Mouse (Mus musculus) C2C12 (cell line): ENCODE results near the gene Tmem171. TPM values are rescaled to one million over a fixed set of nuclear protein-coding genes. Genes with fewer than 3 reads are reported as not detected.

Experiments used
- H3K27me3 ChIP-seq: one replicate; pipeline ENCODE4 v1.6.1; 2011; ENCODE audit not compliant: control insufficient read depth, insufficient read depth, insufficient read length
- H3K36me3 ChIP-seq: one replicate; pipeline ENCODE4 v1.6.1; 2011; ENCODE audit not compliant: control insufficient read depth, insufficient read depth
- H3K4me3 ChIP-seq: one replicate; pipeline ENCODE4 v1.5.1; 2011; ENCODE audit warnings: mild to moderate bottlenecking, control low read depth; ENCODE audit not compliant: poor library complexity, insufficient read depth, severe bottlenecking
- H3K79me2 ChIP-seq: one replicate; pipeline ENCODE4 v1.6.1; 2011; ENCODE audit not compliant: control insufficient read depth, insufficient read depth
- H3K79me3 ChIP-seq: one replicate; pipeline ENCODE4 v1.6.1; 2011; ENCODE audit warnings: low read depth, control low read depth
- H3ac ChIP-seq: one replicate; pipeline ENCODE3; 2011; ENCODE audit warnings: low read depth; ENCODE audit not compliant: control insufficient read depth, insufficient read length
- CEBPB ChIP-seq: IDR thresholded peaks from one replicate; pipeline ENCODE4 v1.6.1; 2011; ENCODE audit warnings: low read depth, mild to moderate bottlenecking, control low read depth, moderate library complexity
- CTCF ChIP-seq: IDR thresholded peaks from one replicate; pipeline ENCODE4 v1.5.1; 2011; ENCODE audit not compliant: control insufficient read depth, insufficient read depth, insufficient read length
- FOSL1 ChIP-seq: IDR thresholded peaks from one replicate; pipeline ENCODE4 v1.8.0; 2011; ENCODE audit warnings: mild to moderate bottlenecking, low read length; ENCODE audit not compliant: poor library complexity, insufficient read depth, severe bottlenecking
- MAX ChIP-seq: IDR thresholded peaks from one replicate; pipeline ENCODE4 v1.6.1; 2011; ENCODE audit warnings: mild to moderate bottlenecking, control low read depth
- MYOD1 ChIP-seq: IDR thresholded peaks from one replicate; pipeline ENCODE4 v1.6.1; 2011; ENCODE audit warnings: low read depth; ENCODE audit not compliant: control insufficient read depth, insufficient read length
- MYOG ChIP-seq: IDR thresholded peaks from one replicate; pipeline ENCODE4 v1.6.1; 2011; ENCODE audit not compliant: control insufficient read depth, insufficient read length; ENCODE audit errors: extremely low read depth
- USF1 ChIP-seq: IDR thresholded peaks from one replicate; pipeline ENCODE4 v1.6.1; 2011; ENCODE audit warnings: low read depth, mild to moderate bottlenecking, control low read depth, moderate library complexity
- polyA plus RNA-seq: library from polyadenylated mRNA; unstranded; fragments of >200 nt; fragmentation: generic; extraction: Trizol; gene quantifications from one replicate; pipeline ENCODE4 v1.2.1, GENCODE M21; 2012; ENCODE audit warnings: missing spikeins

Tmem171 gene
- polyA plus RNA-seq, 1 experiment, result 13.0 TPM

DNA sequence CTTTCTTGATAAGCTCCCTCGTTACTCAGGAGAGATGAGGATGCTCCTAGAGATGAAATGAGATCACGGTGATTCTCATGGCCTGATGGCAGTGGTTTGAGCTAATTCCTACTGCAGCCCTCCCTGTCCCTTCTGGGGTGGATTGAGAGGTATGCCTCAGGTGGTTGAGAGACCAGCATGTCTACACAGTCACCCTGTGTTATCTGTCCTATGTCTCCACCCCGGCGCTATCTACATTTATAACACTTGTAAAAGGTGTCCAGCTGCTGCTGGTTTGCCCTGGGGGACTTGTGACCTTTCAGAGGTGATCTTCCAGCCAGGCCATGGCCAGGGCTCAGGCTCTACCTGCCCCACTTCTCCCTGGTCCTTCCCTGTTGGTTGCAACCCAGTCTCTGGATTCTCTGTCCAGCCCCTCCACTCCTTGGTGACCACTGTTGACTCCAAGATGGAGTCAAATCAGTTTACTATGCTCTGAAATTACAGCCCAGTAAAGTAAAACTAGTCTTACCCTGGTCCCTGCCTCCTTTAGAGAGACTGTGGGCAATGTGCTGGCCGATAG lies 5.4 kb upstream of the Tmem171 start:
- Histone ChIP-seq H3K27me3 (no peaks in the 10 kb centered on the region), H3K79me3 (no peaks in the 10 kb centered on the region), H3ac (no peak overlapping the region), H3K4me3 (no peak overlapping the region), H3K36me3 (no peaks in the 10 kb centered on the region), H3K79me2 (no peaks in the 10 kb centered on the region)
- no peak for TF ChIP-seq USF1
- TF ChIP-seq CEBPB, result no peak
- no peak for TF ChIP-seq CTCF
- TF ChIP-seq MYOG, result no peak
- TF ChIP-seq MYOD1, result no peak
- TF ChIP-seq MAX, result no peak
- no peak for TF ChIP-seq FOSL1

DNA sequence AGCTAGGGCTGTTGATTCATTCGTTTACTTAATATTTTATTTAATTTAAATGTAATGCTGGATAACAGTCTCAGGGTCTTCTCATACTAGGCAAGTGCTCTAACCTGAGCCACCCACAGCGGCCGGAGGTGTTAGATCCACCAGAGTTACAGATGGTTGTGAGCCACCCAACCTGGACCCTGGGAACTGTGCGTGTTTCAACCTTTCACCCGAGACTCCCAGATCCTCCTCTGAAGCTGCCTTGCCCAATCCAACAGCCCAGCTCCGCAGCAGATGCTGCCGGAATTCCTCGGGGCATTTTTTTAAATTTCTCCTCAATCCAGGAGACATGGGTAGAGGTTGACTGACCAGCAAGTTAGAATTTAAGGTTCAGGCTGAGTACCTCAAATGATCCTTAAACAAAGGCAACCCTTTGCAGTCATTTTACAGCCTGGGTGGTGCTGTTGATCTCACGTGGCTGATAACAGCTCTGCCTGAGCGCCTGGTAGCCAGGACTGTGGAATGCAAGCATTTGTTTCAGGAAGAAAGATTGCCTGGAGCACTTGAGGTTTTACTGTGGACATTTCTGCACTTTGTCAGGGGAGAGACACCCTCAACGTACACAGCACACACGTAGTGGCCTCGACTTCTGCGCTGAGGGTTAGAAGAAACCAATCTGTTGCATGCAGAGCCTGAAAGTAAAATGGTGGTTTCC lies 4.6 kb upstream of the Tmem171 start:
- no peaks in the 10 kb centered on the region for H3K79me2 ChIP-seq
- no peak overlapping the region for H3K4me3 ChIP-seq
- H3K27me3 ChIP-seq, result no peaks in the 10 kb centered on the region
- no peaks in the 10 kb centered on the region for H3K36me3 ChIP-seq
- TF ChIP-seq FOSL1 (no peak), MAX (no peak), MYOG (no peak), CTCF (no peak), USF1 (no peak), CEBPB (no peak), MYOD1 (no peak)
- no peaks in the 10 kb centered on the region for H3K79me3 ChIP-seq
- no peak overlapping the region for H3ac ChIP-seq

DNA sequence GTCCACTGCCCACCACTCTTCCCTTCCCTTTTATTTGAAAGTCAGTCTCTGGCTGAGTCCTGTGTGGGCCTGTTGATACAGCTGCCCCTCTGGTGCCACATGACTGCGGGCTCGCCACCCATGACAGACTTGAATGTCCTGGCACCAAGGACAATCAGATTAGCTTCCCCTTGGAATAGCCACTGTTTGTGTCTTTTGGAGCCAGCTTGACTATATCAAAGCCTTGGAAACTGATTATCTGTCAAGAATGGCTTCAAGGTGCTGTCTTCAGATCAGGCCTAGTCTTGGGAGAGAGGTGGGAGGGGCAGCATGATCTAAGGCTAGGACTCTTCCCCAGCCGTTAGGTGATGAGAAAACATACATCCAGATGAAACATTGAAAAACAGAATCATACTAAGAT lies 2.1 kb upstream of the Tmem171 start:
- H3K79me3 ChIP-seq, result no peaks in the 10 kb centered on the region
- H3K27me3 ChIP-seq, result no peaks in the 10 kb centered on the region
- H3K4me3 ChIP-seq, result no peak overlapping the region
- TF ChIP-seq MAX, result no peak
- no peak for TF ChIP-seq USF1
- no peak for TF ChIP-seq FOSL1
- TF ChIP-seq CTCF, result no peak
- no peak for TF ChIP-seq MYOG
- no peak for TF ChIP-seq MYOD1
- no peak for TF ChIP-seq CEBPB
- no peaks in the 10 kb centered on the region for H3K36me3 ChIP-seq
- H3K79me2 ChIP-seq, result peaks cover 1% of the 10 kb centered on the region
- H3ac ChIP-seq, result no peak overlapping the region

GRCm38 (mm10) chr13:98695546-98695945 lies 912 bp upstream of the Tmem171 start:
- Histone ChIP-seq H3K36me3 (no peaks in the 10 kb centered on the region), H3K79me3 (peaks cover 3% of the 10 kb centered on the region), H3ac (no peak overlapping the region), H3K79me2 (peaks cover 13% of the 10 kb centered on the region), H3K27me3 (no peaks in the 10 kb centered on the region), H3K4me3 (no peak overlapping the region)
- no peak for TF ChIP-seq FOSL1
- TF ChIP-seq USF1, result no peak
- no peak for TF ChIP-seq MYOG
- TF ChIP-seq MYOD1, result no peak
- TF ChIP-seq CEBPB, result no peak
- TF ChIP-seq MAX, result no peak
- no peak for TF ChIP-seq CTCF

DNA sequence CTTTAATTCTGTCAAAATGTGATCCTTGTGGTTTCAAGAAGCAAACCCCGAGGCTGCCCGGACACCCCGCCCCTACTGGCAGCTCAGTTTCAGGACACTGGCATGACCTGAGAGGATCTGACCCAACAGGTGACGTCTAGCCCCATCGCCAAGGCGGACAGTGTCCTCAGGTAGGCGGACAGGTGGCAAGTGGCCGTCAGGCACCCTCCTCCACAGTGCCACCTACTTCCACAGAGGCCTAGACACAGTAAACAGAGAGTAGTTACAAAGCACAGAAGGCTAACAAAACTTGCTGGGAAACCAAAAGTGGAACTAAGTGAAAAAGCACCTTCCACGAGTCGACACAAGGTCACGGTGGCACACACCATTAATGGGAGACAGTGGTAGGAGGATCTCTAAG lies 1.3 kb downstream of the Tmem171 start:
- TF ChIP-seq USF1, result no peak
- TF ChIP-seq MYOG, result no peak
- no peak for TF ChIP-seq CEBPB
- no peak for TF ChIP-seq MAX
- no peak for TF ChIP-seq MYOD1
- no peak for TF ChIP-seq CTCF
- no peak for TF ChIP-seq FOSL1
- Histone ChIP-seq H3K79me2 (peaks cover 35% of the 10 kb centered on the region), H3ac (peak overlapping the region; percentile 0), H3K27me3 (no peaks in the 10 kb centered on the region), H3K4me3 (no peak overlapping the region), H3K79me3 (peaks cover 22% of the 10 kb centered on the region), H3K36me3 (peaks cover under 1% of the 10 kb centered on the region)

DNA sequence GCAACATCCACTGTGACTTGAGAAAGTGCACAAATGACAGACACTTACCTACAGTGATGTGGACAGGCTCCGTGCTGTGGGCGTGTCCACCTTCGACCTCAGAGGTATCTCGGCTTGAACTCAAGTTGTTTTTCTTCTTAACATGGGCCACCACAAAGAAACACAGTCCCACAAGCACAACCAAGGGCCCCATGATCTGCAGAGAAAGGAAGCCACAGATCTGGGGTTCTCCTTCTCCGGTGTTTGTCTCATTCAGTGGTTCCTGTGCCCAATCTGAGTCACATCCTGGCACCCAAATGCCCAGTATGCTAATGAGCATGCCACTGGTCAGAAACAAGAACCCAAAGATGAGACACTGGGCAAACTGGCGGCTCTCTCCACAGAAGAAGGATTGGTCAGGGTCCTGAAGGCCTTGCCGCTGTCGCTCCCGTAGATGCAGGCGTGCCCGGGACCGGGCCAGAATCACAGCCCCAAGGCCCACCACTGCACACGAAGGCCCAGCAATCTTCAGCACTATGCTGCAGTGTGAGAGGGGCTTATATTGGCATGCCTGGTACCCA lies 2.6 kb downstream of the Tmem171 start:
- Histone ChIP-seq H3ac (peak overlapping the region; percentile 60), H3K4me3 (peak overlapping the region; percentile 34), H3K79me2 (peaks cover 41% of the 10 kb centered on the region), H3K27me3 (no peaks in the 10 kb centered on the region), H3K79me3 (peaks cover 24% of the 10 kb centered on the region), H3K36me3 (peaks cover 8% of the 10 kb centered on the region)
- peak; percentile 35 for TF ChIP-seq MAX
- TF ChIP-seq MYOD1, result no peak
- TF ChIP-seq FOSL1, result peak; percentile 34
